In genomic region chr17:34206731-34207130, GRCm38 (mm10) we compare ENCODE assay signal across 25 mouse cellular contexts. TPM values are rescaled to one million over a fixed set of nuclear protein-coding genes. Genes with fewer than 3 reads are reported as not detected.
DNase-seq lines count a peak whose midpoint lies in the region; ATAC-seq lines count a peak whose summit lies in the region.
"Had no signal": no experiment of that assay in that cellular context is flagged by ENCODE, and none has a peak within 500 bp of the region (broad histone marks: within the 10 kb centered on the region; RNA-seq: fewer than 3 reads in every experiment).

No protein-coding gene starts in this region.

- no peaks in the 10 kb centered on the region for H3K36me3 ChIP-seq in heart, embryonic 11.5 days (ENCODE audit: control insufficient read depth, insufficient read depth, low read length)
- no peaks in the 10 kb centered on the region for H3K36me3 ChIP-seq in liver, embryonic 11.5 days (ENCODE audit: control insufficient read depth, insufficient read depth, low read length)
- H3K36me3 ChIP-seq: embryonic facial prominence, embryonic 12.5 days; embryonic facial prominence, embryonic 15.5 days; heart, embryonic 13.5 days had no signal

- no peaks in the 10 kb centered on the region; the same call in 1 of the 2 replicates for H3K9me3 ChIP-seq in heart, embryonic 11.5 days (replicated peaks; ENCODE audit: control insufficient read depth, low read length)
- H3K9me3 ChIP-seq in liver, embryonic 11.5 days (ENCODE audit: control insufficient read depth, low read length): no peaks in the 10 kb centered on the region
- H3K9me3 ChIP-seq: embryonic facial prominence, embryonic 12.5 days; embryonic facial prominence, embryonic 15.5 days; heart, embryonic 13.5 days had no signal

- DNase-seq in heart, adult 11 months: peak; percentile 91
- DNase-seq in spleen, postnatal 4 days (ENCODE audit: low spot score in 2 of 2): peak; percentile 11 to 55
- no peak for DNase-seq in spleen, postnatal 36 days (ENCODE audit: low spot score in 2 of 2)
- DNase-seq in thymus, postnatal 14 days: peak; percentile 15
- DNase-seq in thymus, postnatal 25 days: no peak
- DNase-seq in liver, embryonic 11.5 days (ENCODE audit: low spot score): no peak
- DNase-seq: adrenal gland, adult 2 months; adrenal gland, postnatal 36 days; cerebellum, adult 18-20 months; cerebellum, adult 9-10 months; cerebellum, postnatal 14 days; forebrain, postnatal 0 days; gastrocnemius, adult 2 months; gastrocnemius, postnatal 14 days; heart, adult 18-20 months; heart, postnatal 4 days had no signal

- no peak overlapping the region for H3K27ac ChIP-seq in heart, embryonic 11.5 days (ENCODE audit: low read depth, low read length)
- H3K27ac ChIP-seq in liver, embryonic 11.5 days (ENCODE audit: low read depth, low read length): no peak overlapping the region
- H3K27ac ChIP-seq: embryonic facial prominence, embryonic 12.5 days; embryonic facial prominence, embryonic 15.5 days; gastrocnemius, adult 2 months; heart, embryonic 13.5 days; hindbrain, embryonic 14.5 days; hindbrain, postnatal 0 days had no signal

- peaks cover 11% of the 10 kb centered on the region; the same call in 1 of the 2 replicates for H3K4me1 ChIP-seq in heart, embryonic 11.5 days (ENCODE audit: control insufficient read depth, insufficient read depth, low read length)
- peaks cover 19% of the 10 kb centered on the region for H3K4me1 ChIP-seq in liver, embryonic 11.5 days (replicated peaks; ENCODE audit: control insufficient read depth, insufficient read depth, low read length)

- WGBS in heart, embryonic 11.5 days (ENCODE audit: insufficient replicate concordance): 77% methylated on average over 5 of the region's 5 CpGs
- WGBS in liver, embryonic 11.5 days: 80% methylated on average over 5 of the region's 5 CpGs

- H3K27me3 ChIP-seq in heart, embryonic 11.5 days (ENCODE audit: control insufficient read depth, insufficient read depth, low read length): peaks cover 46% of the 10 kb centered on the region
- peaks cover 13% of the 10 kb centered on the region for H3K27me3 ChIP-seq in liver, embryonic 11.5 days (replicated peaks; ENCODE audit: control insufficient read depth, insufficient read depth, low read length)

- no peak overlapping the region for H3K4me2 ChIP-seq in heart, embryonic 11.5 days
- H3K4me2 ChIP-seq in liver, embryonic 11.5 days: no peak overlapping the region
- H3K4me2 ChIP-seq: embryonic facial prominence, embryonic 12.5 days; embryonic facial prominence, embryonic 15.5 days; heart, embryonic 13.5 days; hindbrain, embryonic 14.5 days had no signal

- H3K4me3 ChIP-seq in heart, embryonic 11.5 days (ENCODE audit: low read depth, low read length): no peak overlapping the region
- H3K4me3 ChIP-seq in liver, embryonic 11.5 days (ENCODE audit: low read depth, low read length): no peak overlapping the region
- H3K4me3 ChIP-seq: embryonic facial prominence, embryonic 12.5 days; embryonic facial prominence, embryonic 15.5 days; heart, embryonic 13.5 days had no signal

- no peak overlapping the region for H3K9ac ChIP-seq in heart, embryonic 11.5 days (ENCODE audit: low read depth, low read length)
- H3K9ac ChIP-seq in liver, embryonic 11.5 days (ENCODE audit: low read depth, low read length): no peak overlapping the region
- H3K9ac ChIP-seq: embryonic facial prominence, embryonic 12.5 days; embryonic facial prominence, embryonic 15.5 days; forebrain, postnatal 0 days; heart, embryonic 13.5 days; hindbrain, embryonic 14.5 days had no signal

- ATAC-seq in heart, embryonic 11.5 days (replicated peaks; ENCODE audit: insufficient number of reproducible peaks, low FRiP score, low TSS enrichment): no peak
- ATAC-seq in liver, embryonic 11.5 days (replicated peaks; ENCODE audit: low FRiP score): no peak
- ATAC-seq: forebrain, embryonic 14.5 days; forebrain, postnatal 0 days; hindbrain, postnatal 0 days had no signal

RNA-seq across cellular contexts. Expression of gene Tap2, which starts 3.4 kb away (rescaled TPM):
- polyA plus RNA-seq in heart, embryonic 11.5 days (2014; fragmentation: Nextera tagmentation; extraction: Ambion mirVana): 0.44 and 1.4 TPM in 2 replicates
- polyA plus RNA-seq in liver, embryonic 11.5 days (2014; fragmentation: Nextera tagmentation; extraction: Ambion mirVana): 6.6 and 7.4 TPM in 2 replicates

RNA-seq across cellular contexts. Expression of gene Psmb8, which starts 9.2 kb away (rescaled TPM):
- 1.5 and 2.5 TPM in 2 replicates for polyA plus RNA-seq in heart, embryonic 11.5 days (2014; fragmentation: Nextera tagmentation; extraction: Ambion mirVana)
- polyA plus RNA-seq in liver, embryonic 11.5 days (2014; fragmentation: Nextera tagmentation; extraction: Ambion mirVana): 8.4 and 10.3 TPM in 2 replicates

RNA-seq across cellular contexts. Expression of gene Psmb9, which starts 19.2 kb away (rescaled TPM):
- polyA plus RNA-seq in heart, embryonic 11.5 days (2014; fragmentation: Nextera tagmentation; extraction: Ambion mirVana): 0.42 and 0.59 TPM in 2 replicates
- 2.3 and 4.0 TPM in 2 replicates for polyA plus RNA-seq in liver, embryonic 11.5 days (2014; fragmentation: Nextera tagmentation; extraction: Ambion mirVana)

RNA-seq across cellular contexts. Expression of gene Tap1, which starts 19.4 kb away (rescaled TPM):
- 0.63 and 0.86 TPM in 2 replicates for polyA plus RNA-seq in heart, embryonic 11.5 days (2014; fragmentation: Nextera tagmentation; extraction: Ambion mirVana)
- polyA plus RNA-seq in liver, embryonic 11.5 days (2014; fragmentation: Nextera tagmentation; extraction: Ambion mirVana): 1.5 and 1.8 TPM in 2 replicates

RNA-seq across cellular contexts. Expression of gene H2-Ob, which starts 32.0 kb away (rescaled TPM):
- not detected in 2 replicates for polyA plus RNA-seq in heart, embryonic 11.5 days (2014; fragmentation: Nextera tagmentation; extraction: Ambion mirVana)
- polyA plus RNA-seq in liver, embryonic 11.5 days (2014; fragmentation: Nextera tagmentation; extraction: Ambion mirVana): not detected in 2 replicates
- polyA plus RNA-seq: embryonic facial prominence, embryonic 12.5 days; forebrain, embryonic 11.5 days; heart, embryonic 13.5 days; hindbrain, embryonic 11.5 days; hindbrain, embryonic 14.5 days had no signal

Comparison
In these comparisons a context has a peak if more than half of its experiments do, and no peak if none do; other contexts are left out.
1. DNase-seq: peak in heart, adult 11 months (single experiment), spleen, postnatal 4 days (2 of 2) and thymus, postnatal 14 days (single experiment); none in spleen, postnatal 36 days (0 of 2), thymus, postnatal 25 days (single experiment) and liver, embryonic 11.5 days (single experiment).